Mouse (Mus musculus) gastrocnemius, adult 8-10 months (tissue): Measurements from ENCODE around the gene Troap. TPM values are rescaled to one million over a fixed set of nuclear protein-coding genes. Genes with fewer than 3 reads are reported as not detected.

Experiments
- DNase-seq, 2 experiments: peaks; one replicate each; pipeline ENCODE4 v3.0.0; 2022; ENCODE audit warnings: low spot score in 2 of 2
- total RNA-seq, 4 experiments: library from RNA; stranded (reverse); gene quantifications; 2 replicates each; pipeline ENCODE4 v1.2.4; 2022

Gene Troap
- total RNA-seq: not detected

DNA sequence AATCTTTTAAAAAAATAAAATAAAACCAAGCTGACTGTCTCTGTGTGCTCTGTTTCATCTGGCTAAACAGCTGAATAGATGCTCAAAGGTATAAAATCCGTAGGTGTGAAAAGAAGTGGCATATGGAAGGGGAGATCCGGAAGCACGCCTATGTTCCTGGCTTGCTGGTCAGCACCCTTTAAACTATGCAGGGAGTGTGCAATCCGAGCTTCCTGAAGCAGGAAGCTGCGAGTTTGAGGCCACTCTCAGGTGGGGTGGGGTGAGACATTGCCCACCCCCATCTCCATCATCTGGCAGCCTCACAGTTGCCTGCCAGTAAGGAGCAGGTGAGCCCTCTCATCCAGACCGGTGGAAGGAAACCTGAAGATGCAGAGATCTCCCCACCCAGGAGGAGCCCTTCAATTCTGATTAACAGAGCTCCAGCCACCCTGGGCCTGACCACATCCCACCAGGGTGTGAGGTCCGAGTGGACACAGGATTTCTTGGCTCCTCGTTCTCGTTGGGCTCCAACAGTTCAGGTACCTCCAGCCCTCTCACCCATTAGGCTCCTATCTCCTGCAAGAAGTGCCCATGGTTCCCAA, at the start of gene Troap:
Troap (plus strand) TSS at position 557 of the 581 bp plus-strand sequence.
- no peak for DNase-seq

DNA sequence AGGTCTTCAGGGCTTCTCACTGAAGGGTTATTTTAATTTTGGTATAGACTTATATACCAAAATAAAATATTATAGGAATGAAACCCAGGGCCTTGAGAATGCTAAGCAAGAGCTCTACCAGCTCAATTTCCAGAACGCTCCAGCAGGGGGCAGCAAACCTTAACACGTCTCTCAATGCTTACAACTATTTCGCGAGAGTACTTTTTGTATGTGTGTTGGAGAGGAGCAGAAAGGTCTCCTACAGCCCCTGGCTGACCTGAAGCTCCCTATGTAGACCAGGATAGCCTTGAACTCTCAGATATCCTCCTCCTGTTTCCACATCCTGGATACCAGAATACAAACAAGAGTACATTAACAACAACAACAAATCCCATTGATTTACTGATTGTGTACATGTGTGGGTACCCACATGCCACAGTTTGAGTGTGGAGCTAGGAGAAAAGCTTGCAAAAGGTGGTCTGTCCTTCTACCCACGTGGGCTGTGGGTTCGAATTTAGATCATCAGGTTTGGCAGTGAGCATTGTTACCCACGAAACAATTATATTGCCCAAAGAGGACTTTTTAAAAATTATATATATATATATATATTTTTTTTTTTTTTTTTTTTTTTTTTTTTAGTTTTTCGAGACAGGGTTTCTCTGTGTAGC, 49.6 kb upstream of the Troap start:
- DNase-seq: peak; percentile 52 to 62

DNA sequence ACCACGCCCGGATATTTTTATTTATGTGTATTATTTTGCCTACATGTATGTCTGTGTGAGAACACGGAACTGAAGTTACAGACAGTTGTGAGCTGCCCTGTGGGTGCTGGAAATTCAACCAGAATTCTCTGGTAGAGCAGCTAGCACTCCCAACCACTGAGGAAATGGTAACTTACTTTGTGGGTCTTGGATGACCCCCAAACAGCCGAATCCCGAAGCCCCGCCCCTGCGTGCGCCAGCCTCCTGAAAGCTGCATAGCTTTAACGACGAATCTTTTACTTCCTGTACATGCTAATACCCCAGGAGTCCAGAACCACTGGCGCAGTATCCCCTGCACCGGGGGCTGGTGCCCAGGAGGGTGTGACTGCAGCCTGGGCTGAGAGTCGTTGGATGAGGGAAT, 49.0 kb upstream of the Troap start:
- DNase-seq: no peak

DNA sequence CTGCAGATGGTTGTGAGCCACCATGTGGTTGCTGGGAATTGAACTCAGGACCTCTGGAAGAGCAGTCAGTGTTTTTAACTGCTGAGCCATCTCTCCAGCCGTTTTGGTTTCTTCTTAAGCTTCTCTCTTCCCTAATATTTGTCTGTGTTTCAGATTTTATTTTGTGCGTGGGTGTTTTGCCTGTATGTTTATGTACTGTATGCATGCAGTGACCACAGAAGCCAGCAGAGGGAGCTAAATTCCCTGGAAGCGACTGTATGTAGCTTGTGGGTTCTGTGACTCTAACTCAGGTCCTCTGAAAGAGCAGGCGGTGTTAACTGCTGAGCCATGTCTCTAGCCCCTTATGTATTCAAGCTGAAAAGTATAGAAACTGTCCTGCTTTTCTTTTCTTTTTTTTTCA, 48.1 kb upstream of the Troap start:
- no peak for DNase-seq

- no peak for DNase-seq
These were observed 47.3 kb upstream of the Troap start for GRCm38 (mm10) chr15:99027116-99027515.

DNA sequence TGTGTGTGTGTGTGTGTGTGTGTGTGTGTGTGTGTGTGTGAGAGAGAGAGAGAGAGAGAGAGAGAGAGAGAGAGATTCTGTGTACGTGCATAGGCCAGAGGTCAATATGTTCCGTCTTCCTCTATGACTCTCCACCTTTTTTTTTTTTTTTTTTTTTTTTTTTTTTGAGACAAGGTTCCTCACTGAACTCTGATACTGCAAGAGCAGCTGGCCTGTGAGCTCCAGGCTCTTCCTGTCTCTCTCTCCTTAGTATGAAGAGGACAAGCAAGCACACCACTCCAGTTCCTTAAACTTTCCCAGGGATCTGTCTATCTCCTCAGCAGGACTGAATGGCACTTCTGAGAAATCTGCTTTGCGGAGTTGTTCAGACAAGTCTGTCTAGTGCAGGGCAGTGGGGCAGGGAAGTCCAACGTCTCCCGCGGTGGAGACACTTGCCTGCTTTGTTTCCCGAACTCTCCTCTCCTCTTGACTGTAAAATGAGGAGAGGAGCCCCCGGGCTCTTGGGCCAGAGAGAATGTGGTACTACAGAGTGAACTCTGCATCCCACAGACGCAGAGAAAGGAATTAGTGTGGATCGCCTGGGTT, 45.4 kb upstream of the Troap start:
- DNase-seq: no peak

DNA sequence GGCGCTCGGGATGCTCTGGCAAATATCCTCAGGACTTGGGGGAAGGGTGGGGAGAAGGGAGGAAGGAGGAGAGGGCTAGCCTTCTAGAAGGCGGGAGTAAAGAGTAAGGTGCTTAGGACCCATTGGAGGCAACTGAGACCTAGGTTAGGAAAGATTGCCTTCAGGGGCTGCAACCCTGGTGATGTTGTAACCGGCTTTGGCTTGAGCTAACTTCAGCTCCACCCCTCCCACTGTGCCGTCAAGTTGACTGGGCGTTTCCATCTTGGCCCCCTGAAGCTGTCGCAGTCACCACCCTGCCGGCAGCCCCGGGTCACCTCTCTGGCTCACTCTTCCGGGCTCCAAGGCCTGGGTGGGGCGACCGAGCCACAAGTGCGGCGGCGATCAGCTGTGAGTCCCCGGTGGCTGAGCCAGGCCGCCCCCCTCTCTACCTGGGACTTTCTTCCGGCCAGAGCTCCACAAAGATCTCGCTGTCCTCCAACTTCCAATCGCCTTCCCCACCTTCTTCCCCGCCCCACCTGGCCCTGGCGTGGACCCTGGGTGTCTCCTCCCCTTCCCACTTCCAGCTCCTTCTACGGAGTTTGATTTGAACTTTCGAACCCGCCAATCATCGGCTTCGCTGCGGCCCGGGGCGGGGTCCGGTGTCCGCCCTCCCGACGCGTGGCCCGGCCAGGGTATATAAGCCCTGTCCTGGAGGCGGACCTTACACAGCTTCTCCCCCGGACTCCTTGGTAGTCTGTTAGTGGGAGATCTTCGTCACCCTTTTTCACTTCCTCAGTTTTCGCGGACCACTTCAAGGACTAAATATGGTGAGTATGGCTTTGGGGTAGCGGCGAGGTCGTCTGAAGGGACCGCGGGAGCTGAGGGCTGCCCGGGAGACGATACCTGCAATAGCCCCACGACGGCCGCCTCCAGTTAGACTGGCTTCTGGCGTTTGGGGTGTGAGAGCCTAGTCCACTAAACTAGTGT, 44.5 kb upstream of the Troap start, which contains the start of gene Tuba1c:
Tuba1c (plus strand) TSS at position 273 of the 966 bp plus-strand sequence.
- DNase-seq: peak; percentile 84 to 90

DNA sequence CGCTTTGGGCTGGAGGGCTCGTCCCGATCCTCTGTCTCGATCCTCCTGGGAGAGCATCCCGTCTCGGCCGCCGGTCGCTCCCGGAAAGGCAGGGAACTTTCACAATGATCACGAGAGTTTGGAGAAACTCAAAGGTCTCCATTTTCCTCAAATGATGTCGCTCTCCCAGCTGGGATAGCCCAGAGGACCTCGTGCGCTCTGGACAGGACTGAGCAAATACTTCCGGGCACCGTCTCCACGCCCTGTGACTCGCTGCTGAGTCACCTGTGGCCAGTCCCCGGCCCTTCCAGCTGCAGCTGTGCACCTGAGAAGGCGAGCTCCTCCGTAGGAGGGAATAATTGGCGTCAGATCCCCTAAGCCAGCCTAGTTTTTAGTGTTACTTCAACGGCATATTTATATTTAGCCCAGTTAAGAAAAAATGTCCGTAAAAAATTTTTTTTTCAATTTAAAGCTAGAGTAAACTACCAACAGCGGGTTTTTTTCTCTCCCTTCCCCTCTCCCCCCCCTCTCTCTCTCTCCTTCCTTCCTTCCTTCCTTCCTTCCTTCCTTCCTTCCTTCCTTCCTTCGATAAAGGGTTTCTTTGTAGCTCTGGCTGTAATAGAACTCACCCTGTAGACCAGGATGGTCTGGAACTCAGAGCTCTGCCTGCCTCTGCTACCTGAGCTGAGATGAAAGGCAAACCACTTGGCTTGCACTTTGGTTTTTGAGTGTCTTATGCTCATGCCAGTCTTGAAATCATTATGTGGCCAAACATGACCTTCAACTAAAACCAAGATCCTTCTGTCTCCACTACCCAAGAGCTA, 43.6 kb upstream of the Troap start:
- peak in 1 of 2 experiments; percentile 15 for DNase-seq

DNA sequence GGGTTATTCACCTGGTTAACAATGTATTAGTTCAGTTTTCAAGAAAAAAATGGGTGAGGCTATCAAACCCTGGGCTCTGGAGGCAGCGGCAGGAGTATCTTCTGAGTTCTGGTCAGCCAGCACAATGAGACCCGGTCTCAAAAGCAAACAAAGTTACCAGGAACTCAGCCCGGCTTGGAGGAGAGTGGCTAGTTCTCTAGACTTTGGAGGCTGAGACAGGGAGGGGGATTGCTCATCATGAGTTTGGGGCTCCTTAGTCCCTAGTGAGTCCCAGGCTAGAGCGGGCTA, 43.0 kb upstream of the Troap start:
- DNase-seq: no peak

DNA sequence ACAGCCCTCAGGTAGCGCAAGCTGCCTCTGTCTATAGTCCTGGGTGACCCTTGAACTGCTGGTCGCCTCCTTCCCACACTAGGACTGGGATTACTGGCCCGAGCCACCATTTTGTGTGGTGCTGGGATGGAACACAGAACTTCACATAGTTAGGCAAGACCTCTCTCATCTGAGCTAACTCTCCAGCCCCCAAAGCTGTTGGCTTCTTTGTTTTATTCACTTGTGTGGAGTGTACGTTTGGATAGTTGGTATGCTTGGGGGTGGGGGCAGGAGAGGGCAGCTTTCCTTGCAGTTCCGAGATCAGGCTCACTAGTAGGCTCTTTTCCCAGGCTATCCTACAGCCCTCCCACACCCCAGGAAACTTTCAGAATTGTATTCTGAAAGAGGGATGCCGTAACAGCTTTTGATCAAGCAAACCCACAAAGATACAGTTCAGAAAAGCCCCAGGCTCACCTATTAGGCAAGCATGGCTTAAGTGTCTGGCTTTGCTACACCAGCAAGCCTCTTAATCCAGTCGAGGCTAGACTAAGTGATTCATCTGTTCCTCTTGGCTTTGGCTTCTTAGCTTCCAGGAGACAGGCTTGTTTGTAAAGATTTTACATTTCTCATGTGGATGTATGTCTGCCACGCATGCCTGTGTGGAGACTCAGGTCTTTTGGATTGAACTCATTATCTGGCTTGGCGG, 42.2 kb upstream of the Troap start:
- no peak for DNase-seq

GRCm38 (mm10) chr15:99032726-99033250, 41.6 kb upstream of the Troap start:
- DNase-seq: no peak

DNA sequence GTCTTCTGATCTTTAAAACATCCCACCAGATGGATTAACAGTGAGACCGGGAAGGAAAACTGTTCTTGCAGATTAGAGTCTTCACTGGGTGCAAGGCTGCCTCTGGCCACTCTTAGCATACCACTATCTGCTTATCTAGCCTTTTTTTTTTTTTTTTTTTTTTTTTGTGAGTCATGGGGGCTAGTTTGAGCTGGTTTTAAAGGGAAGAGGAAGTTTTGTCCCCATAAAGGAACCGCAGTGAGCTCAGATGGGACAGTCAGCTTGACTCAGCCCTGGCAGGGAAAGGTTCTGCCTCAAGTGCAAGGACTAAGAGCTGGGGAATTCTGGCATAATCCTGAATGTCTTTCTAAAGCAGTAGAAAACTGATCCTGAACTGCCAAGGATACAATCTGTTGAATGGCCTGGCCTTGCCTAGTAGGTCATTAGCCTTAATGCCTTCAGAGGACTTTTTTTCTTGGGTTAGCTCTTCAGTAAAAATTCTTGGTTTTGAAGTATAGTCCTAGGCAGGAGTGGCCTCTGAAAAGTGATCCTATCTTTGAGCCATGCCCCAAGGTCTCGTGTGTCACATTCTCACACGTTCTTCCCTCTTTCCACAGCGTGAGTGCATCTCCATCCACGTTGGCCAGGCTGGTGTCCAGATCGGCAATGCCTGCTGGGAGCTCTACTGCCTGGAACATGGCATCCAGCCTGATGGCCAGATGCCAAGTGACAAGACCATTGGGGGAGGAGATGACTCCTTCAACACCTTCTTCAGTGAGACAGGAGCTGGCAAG, 40.7 kb upstream of the Troap start:
- DNase-seq: no peak

- no peak for DNase-seq
These were observed 38.9 kb upstream of the Troap start for GRCm38 (mm10) chr15:99035431-99035830.

GRCm38 (mm10) chr15:99036249-99036905, 38.0 kb upstream of the Troap start:
- no peak for DNase-seq

GRCm38 (mm10) chr15:99038025-99038424, 36.4 kb upstream of the Troap start:
- DNase-seq: no peak

DNA sequence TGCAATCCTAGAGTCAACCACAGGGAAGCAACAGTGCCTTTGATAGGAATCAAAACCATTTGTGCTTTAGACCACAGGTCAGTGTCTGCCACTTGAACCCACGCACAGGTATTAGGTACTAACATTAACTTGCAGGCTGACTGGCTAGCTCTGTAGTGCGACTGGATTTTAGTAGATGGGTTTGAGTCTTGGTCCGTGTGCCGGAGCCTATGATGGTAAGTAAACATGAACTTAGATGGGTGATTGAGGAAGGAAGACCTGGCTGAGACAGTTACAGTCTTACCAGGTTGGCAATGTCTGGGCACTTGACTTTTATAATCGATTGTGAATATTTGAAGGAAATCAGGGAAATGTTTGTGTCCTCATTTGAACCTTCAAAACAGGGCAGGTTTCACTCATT, 35.6 kb upstream of the Troap start:
- no peak for DNase-seq

DNA sequence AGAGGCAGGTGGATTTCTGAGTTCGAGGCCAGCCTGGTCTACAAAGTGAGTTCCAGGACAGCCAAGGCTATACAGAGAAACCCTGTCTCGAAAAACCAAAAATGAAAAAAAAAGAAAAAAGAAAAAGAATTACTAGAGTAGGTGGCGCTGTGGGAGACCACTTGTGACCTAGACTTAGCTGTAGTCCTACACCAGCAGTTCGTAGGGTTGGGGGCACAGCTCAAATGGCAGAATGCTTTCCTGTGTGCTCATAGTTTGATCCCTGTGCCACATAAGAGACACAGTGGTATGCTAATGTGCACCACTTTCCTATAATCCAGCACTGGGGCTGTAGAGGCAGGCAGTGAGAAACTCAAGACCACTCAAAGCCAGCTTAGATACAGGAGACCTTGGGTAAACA, 35.1 kb upstream of the Troap start:
- no peak for DNase-seq

- no peak for DNase-seq
These were observed 34.1 kb upstream of the Troap start for GRCm38 (mm10) chr15:99039996-99040919.
